Mouse (Mus musculus): ENCODE data around the gene Tbc1d24. TPM values are rescaled to one million over a fixed set of nuclear protein-coding genes. Genes with fewer than 3 reads are reported as not detected.

Tbc1d24 gene
- total and polyA plus RNA-seq, 3 experiments, result 4.2 to 6.6 (median 4.5) TPM

DNA sequence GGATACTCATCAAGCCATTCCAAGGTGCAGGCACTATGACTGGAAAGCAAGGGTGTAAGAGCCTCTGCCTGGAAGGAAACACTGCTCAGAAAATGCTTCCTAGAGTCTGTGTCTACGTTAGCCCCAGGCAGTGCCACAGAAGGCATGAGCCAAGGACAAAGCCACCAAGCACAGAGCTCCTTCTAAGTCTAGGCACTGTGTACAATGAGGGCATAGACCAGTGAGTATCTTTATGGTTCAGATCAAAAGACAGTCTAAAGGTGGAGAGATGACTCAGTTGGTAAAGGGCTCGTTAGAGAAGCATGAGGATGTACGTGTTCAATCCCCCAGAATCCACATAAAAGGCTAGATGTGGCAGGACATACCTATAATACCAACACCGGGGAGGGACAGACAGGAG is 4.3 kb downstream of the Tbc1d24 start:
- H3K4me1 ChIP-seq (ENCODE audit: control insufficient read depth in 1 of 2, insufficient read depth in 2 of 2), result peaks cover 11 to 35% of the 10 kb centered on the region in 2 experiments
- no peak overlapping the region for H3K9ac ChIP-seq (ENCODE audit: insufficient read depth, low read depth)
- no peak overlapping the region for H3K4me3 ChIP-seq (replicated peaks in 1 of 3; ENCODE audit: low read depth in 2 of 3, low read length in 2 of 3, poor library complexity in 1 of 3)

DNA sequence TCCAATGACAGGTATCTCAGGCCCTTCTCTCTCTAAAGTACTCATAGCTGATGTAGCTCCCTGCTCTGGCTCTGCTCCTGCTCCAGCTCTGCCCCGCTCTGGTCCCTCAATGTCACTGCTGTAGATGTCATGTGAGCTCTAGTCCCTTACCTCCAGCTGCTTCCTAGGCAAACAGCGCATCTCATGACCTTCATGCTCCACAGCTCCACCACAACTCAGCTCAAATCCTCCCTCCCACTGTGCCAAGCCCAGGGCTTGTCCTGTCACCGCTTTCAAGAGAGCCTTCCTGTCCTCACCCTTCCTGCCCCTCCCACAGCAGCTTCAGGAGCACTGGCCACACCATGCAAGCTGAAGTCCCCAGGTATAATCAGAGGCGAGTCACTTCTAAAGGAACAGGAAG is 5.6 kb downstream of the Tbc1d24 start:
- no peaks in the 10 kb centered on the region for H3K27me3 ChIP-seq (replicated peaks)
- no peak for DNase-seq (ENCODE audit: extremely low read depth)
- in situ Hi-C loops (cut with MboI; ENCODE audit: low pct_ligation_motif_present, low pct_unique_long_range_greater_than_20kb, low sequenced_read_pairs) (no loop called here), dilution Hi-C loops (cut with MboI; ENCODE audit: extremely low pct_ligation_motif_present, extremely low pct_unique_long_range_greater_than_20kb, low sequenced_read_pairs) (no loop called here)
- TF ChIP-seq KAT2A (IDR thresholded peaks at IDR 0.05; ENCODE audit: insufficient replicate concordance, low read length) (no peak), IRF4 (IDR thresholded peaks at IDR 0.05; ENCODE audit: low read depth, low read length) (no peak), MYC (IDR thresholded peaks at IDR 0.05; ENCODE audit: low read depth, low read length) (no peak), MEF2A (IDR thresholded peaks at IDR 0.05; ENCODE audit: borderline replicate concordance, low read depth, low read length) (no peak), GABPA (IDR thresholded peaks at IDR 0.05; ENCODE audit: insufficient replicate concordance, low read depth, low read length) (no peak), CTCF (conservative IDR thresholded peaks at IDR 0.05 in 1 of 2, IDR thresholded peaks at IDR 0.05 in 1 of 2; ENCODE audit: low read depth in 2 of 2, low read length in 2 of 2) (no peak), RCOR1 (conservative IDR thresholded peaks at IDR 0.05; ENCODE audit: low read depth, low read length) (no peak), ZKSCAN1 (IDR thresholded peaks at IDR 0.05; ENCODE audit: borderline replicate concordance, low read depth, low read length) (no peak), SIN3A (IDR thresholded peaks at IDR 0.05; ENCODE audit: low read length) (no peak), NELFE (IDR thresholded peaks at IDR 0.05; ENCODE audit: low read depth, low read length) (no peak), PAX5 (IDR thresholded peaks at IDR 0.05; ENCODE audit: low read length) (no peak)
- H3K27ac ChIP-seq (ENCODE audit: insufficient read depth, low read depth), result no peak overlapping the region
- H3K4me2 ChIP-seq (ENCODE audit: insufficient read depth, low read depth, poor library complexity, severe bottlenecking), result no peak overlapping the region
- no peaks in the 10 kb centered on the region for H3K9me3 ChIP-seq (replicated peaks; ENCODE audit: low read length)
- H3K4me3 ChIP-seq (replicated peaks in 1 of 3; ENCODE audit: low read depth in 2 of 3, low read length in 2 of 3, poor library complexity in 1 of 3), result no peak overlapping the region
- H3K4me1 ChIP-seq (ENCODE audit: control insufficient read depth in 1 of 2, insufficient read depth in 2 of 2), result peaks cover 6 to 34% of the 10 kb centered on the region in 2 experiments; a peak in 3 of 4 replicates
- peaks cover 0 to 38% of the 10 kb centered on the region in 2 experiments for H3K36me3 ChIP-seq (replicated peaks in 1 of 2; ENCODE audit: control insufficient read depth in 1 of 2, insufficient read depth in 1 of 2, low read length in 1 of 2)
- H3K9ac ChIP-seq (ENCODE audit: insufficient read depth, low read depth), result no peak overlapping the region
- H3K79me2 ChIP-seq (replicated peaks; ENCODE audit: control insufficient read depth, extremely low read depth, insufficient read depth, poor library complexity, severe bottlenecking), result no peaks in the 10 kb centered on the region

More for the DNA sequence above, 4.3 kb downstream of the Tbc1d24 start:
- dilution Hi-C loops (cut with MboI; ENCODE audit: extremely low pct_ligation_motif_present, extremely low pct_unique_long_range_greater_than_20kb, low sequenced_read_pairs), result no loop called here
- Histone ChIP-seq H3K79me2 (replicated peaks; ENCODE audit: control insufficient read depth, extremely low read depth, insufficient read depth, poor library complexity, severe bottlenecking) (no peaks in the 10 kb centered on the region), H3K36me3 (replicated peaks in 1 of 2; ENCODE audit: control insufficient read depth in 1 of 2, insufficient read depth in 1 of 2, low read length in 1 of 2) (peaks cover 0 to 36% of the 10 kb centered on the region in 2 experiments), H3K9me3 (replicated peaks; ENCODE audit: low read length) (no peaks in the 10 kb centered on the region), H3K4me2 (ENCODE audit: insufficient read depth, low read depth, poor library complexity, severe bottlenecking) (no peak overlapping the region), H3K27ac (ENCODE audit: insufficient read depth, low read depth) (no peak overlapping the region), H3K27me3 (replicated peaks) (no peaks in the 10 kb centered on the region)
- TF ChIP-seq EP300 (IDR thresholded peaks at IDR 0.05; ENCODE audit: low read length), result no peak
- no peak for TF ChIP-seq GABPA (IDR thresholded peaks at IDR 0.05; ENCODE audit: insufficient replicate concordance, low read depth, low read length)
- TF ChIP-seq UBTF (IDR thresholded peaks at IDR 0.05; ENCODE audit: low read depth, low read length), result no peak
- no peak for TF ChIP-seq CHD2 (IDR thresholded peaks at IDR 0.05; ENCODE audit: low read length)
- in situ Hi-C loops (cut with MboI; ENCODE audit: low pct_ligation_motif_present, low pct_unique_long_range_greater_than_20kb, low sequenced_read_pairs), result no loop called here
- no peak for DNase-seq (ENCODE audit: extremely low read depth)

DNA sequence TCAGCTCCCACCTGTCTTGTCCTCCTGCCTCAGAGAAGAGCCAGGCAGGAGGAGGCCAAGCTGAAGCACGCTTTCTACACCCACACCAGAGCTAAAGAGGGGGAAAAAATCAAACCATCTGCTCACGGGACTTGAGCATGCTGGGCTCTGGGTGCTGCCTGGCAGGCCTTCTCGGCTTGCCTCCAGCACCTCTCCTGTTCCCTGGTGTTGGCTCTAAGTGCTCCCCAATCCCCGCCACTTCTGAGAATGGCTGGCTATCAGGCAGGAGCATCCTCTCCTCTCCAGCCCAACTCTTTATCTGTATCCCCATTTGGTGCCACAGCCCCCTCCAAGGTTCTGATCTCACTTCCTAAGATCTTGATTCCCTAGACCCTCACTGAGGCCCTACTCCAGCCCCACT is 6.1 kb downstream of the Tbc1d24 start:
- no peak overlapping the region for H3K9ac ChIP-seq (ENCODE audit: insufficient read depth, low read depth)
- no peaks in the 10 kb centered on the region for H3K79me2 ChIP-seq (replicated peaks; ENCODE audit: control insufficient read depth, extremely low read depth, insufficient read depth, poor library complexity, severe bottlenecking)
- no peak for DNase-seq (ENCODE audit: extremely low read depth)
- H3K9me3 ChIP-seq (replicated peaks; ENCODE audit: low read length), result no peaks in the 10 kb centered on the region
- peaks cover 6 to 34% of the 10 kb centered on the region in 2 experiments; a peak in 3 of 4 replicates for H3K4me1 ChIP-seq (ENCODE audit: control insufficient read depth in 1 of 2, insufficient read depth in 2 of 2)
- no peaks in the 10 kb centered on the region for H3K27me3 ChIP-seq (replicated peaks)
- in situ Hi-C loops (cut with MboI; ENCODE audit: low pct_ligation_motif_present, low pct_unique_long_range_greater_than_20kb, low sequenced_read_pairs), result no loop called here
- H3K4me3 ChIP-seq (replicated peaks in 1 of 3; ENCODE audit: low read depth in 2 of 3, low read length in 2 of 3, poor library complexity in 1 of 3), result no peak overlapping the region
- peaks cover 0 to 39% of the 10 kb centered on the region in 2 experiments for H3K36me3 ChIP-seq (replicated peaks in 1 of 2; ENCODE audit: control insufficient read depth in 1 of 2, insufficient read depth in 1 of 2, low read length in 1 of 2)
- H3K27ac ChIP-seq (ENCODE audit: insufficient read depth, low read depth), result no peak overlapping the region
- H3K4me2 ChIP-seq (ENCODE audit: insufficient read depth, low read depth, poor library complexity, severe bottlenecking), result no peak overlapping the region
- dilution Hi-C loops (cut with MboI; ENCODE audit: extremely low pct_ligation_motif_present, extremely low pct_unique_long_range_greater_than_20kb, low sequenced_read_pairs), result no loop called here
- TF ChIP-seq MXI1 (IDR thresholded peaks at IDR 0.05; ENCODE audit: low read depth, low read length), result no peak
- TF ChIP-seq JUN (IDR thresholded peaks at IDR 0.05; ENCODE audit: insufficient read depth, low read depth, low read length), result no peak
- no peak for TF ChIP-seq KAT2A (IDR thresholded peaks at IDR 0.05; ENCODE audit: insufficient replicate concordance, low read length)
- TF ChIP-seq SMC3 (IDR thresholded peaks at IDR 0.05; ENCODE audit: low read depth, low read length), result no peak
- no peak for TF ChIP-seq GABPA (IDR thresholded peaks at IDR 0.05; ENCODE audit: insufficient replicate concordance, low read depth, low read length)
- TF ChIP-seq USF1 (IDR thresholded peaks at IDR 0.05; ENCODE audit: low read depth, low read length), result no peak
- TF ChIP-seq POLR2AphosphoS2 (IDR thresholded peaks at IDR 0.05; ENCODE audit: low read depth, low read length), result no peak
- TF ChIP-seq RCOR1 (conservative IDR thresholded peaks at IDR 0.05; ENCODE audit: low read depth, low read length), result no peak
- no peak for TF ChIP-seq MAZ (IDR thresholded peaks at IDR 0.05; ENCODE audit: low read depth, low read length)
- no peak for TF ChIP-seq HCFC1 (IDR thresholded peaks at IDR 0.05; ENCODE audit: low read depth, low read length)
- TF ChIP-seq MAFK (IDR thresholded peaks at IDR 0.05; ENCODE audit: insufficient replicate concordance, low read length), result no peak
- no peak for TF ChIP-seq MAX (IDR thresholded peaks at IDR 0.05; ENCODE audit: low read length)
- no peak for TF ChIP-seq MEF2A (IDR thresholded peaks at IDR 0.05; ENCODE audit: borderline replicate concordance, low read depth, low read length)
- no peak for TF ChIP-seq RAD21 (IDR thresholded peaks at IDR 0.05; ENCODE audit: low read depth, low read length)
- TF ChIP-seq ZNF384 (IDR thresholded peaks at IDR 0.05; ENCODE audit: low read depth, low read length), result no peak
- no peak for TF ChIP-seq ELF1 (IDR thresholded peaks at IDR 0.05; ENCODE audit: low read depth, low read length)
- no peak for TF ChIP-seq CTCF (conservative IDR thresholded peaks at IDR 0.05 in 1 of 2, IDR thresholded peaks at IDR 0.05 in 1 of 2; ENCODE audit: low read depth in 2 of 2, low read length in 2 of 2)
